Mouse (Mus musculus): ENCODE data around the gene Trim41.
A peak's percentile ranks its signal among the peaks of the same experiment; 100 is the strongest.
"Not testable (repeated sequence)": the region's sequence is repeated elsewhere in the genome, so short reads cannot be mapped to it uniquely, and the experiment has no call there.

Gene Trim41

GRCm38 (mm10) chr11:48816800-48817665 lies at the start of gene Trim41:
Trim41 (minus strand) TSS chr11:48817353.
- DNase-seq, result peak; percentile 99

DNA sequence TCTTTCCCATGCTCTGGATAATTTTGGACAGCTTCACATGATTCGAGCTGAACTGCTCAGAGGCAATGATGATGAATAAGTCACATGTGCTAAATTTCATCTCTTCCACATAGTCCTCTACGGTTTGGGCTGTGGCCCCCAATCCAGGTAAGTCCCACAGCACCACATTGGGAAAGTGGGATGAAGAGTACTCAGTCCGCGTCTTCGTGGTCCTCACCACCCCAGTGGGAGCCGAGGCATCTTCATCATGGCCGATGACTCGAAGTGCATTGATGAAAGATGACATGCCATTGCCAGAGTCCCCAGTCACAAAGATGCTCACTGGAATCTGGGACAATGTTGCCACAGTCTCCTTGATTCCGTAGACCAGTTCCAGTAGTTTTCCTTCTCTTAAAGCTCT lies 49.3 kb upstream of the Trim41 start:
- DNase-seq, result no peak

- DNase-seq, result no peak
Measured at GRCm38 (mm10) chr11:48863808-48864207, 46.7 kb upstream of the Trim41 start.

- no peak for DNase-seq
Measured at GRCm38 (mm10) chr11:48862784-48863319, 45.7 kb upstream of the Trim41 start.

DNA sequence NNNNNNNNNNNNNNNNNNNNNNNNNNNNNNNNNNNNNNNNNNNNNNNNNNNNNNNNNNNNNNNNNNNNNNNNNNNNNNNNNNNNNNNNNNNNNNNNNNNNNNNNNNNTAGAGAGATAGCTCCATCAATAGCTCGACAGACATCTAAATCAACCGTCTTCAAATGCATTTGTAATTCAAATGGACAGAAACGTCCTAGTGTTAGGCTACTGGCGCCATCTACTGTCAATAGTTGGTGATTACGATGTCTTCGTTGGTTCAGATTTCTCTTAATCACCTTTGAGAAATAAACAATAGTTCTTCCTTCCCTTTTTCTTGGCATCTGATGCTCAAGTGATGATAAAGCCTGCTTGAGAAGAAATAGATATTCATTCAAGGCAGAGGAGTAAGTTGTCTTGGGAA lies 41.9 kb upstream of the Trim41 start:
- peak; percentile 89 for DNase-seq

- DNase-seq, result peak; percentile 95
Measured at GRCm38 (mm10) chr11:48853474-48854180, 36.5 kb upstream of the Trim41 start.

DNA sequence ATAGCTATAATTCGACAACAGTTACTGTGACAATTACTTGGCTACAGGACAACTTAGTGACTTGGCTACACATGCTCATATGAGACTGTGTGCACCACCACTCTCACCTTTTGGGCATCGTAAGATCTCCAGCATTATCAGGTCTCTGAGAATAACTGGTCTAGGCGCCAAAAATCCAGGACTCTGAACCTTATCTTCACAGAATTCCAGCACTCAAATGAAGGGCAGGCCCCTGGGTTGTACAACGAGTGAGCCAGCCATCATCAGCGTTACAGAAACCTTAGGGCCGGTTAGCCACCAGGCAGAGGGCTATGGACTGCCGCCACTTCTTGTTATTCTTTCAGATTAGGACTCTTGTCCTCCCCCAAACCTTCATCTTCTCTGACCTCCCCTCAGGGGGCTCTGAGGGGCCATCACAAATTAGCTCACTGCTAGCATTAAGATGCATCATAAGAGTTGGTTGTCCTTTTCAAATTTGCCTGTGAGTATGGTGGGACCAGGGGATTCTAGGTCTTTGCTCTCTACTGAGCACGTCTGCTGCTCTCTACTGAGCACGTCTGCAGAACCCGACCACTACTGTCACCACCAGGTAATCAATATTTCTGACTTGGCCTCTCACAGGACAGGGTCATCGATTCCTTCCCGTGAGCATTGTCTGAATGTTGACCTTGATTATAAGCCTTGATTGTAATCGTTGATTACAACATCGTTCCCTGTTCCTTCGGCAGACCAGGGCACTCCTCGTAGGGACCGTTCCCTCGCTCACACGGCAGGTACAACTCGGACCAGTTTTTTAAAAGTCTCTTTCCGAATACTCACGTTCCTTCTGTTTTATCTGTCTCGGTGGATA lies 35.7 kb upstream of the Trim41 start:
- no peak for DNase-seq

- no peak for DNase-seq
Measured at GRCm38 (mm10) chr11:48852190-48852589, 35.0 kb upstream of the Trim41 start.

- peak; percentile 21 for DNase-seq
Measured at GRCm38 (mm10) chr11:48851270-48851995, 34.3 kb upstream of the Trim41 start.

- DNase-seq, result no peak
Measured at GRCm38 (mm10) chr11:48850240-48850639, 33.1 kb upstream of the Trim41 start.

DNA sequence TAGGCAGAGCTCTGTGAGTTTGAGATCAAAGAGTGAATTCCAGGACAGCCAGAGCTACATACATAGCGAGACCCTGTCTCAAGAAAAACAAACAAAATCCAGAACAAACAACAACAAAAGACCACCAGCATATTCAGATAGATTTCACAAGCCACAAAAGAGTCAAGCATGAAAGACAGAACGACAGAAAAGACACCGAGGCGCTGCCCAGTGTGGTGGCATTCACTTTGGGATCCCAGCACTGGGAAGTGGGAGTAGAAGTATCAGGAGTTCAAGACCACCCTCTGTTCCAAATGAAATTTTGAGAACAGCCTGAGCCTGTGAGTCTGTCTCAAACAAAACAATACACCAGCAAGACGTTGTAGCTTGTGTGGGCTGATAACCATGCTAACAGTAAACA lies 29.7 kb upstream of the Trim41 start:
- DNase-seq, result no peak

GRCm38 (mm10) chr11:48846362-48846761 lies 29.2 kb upstream of the Trim41 start:
- not testable (repeated sequence) for DNase-seq

DNA sequence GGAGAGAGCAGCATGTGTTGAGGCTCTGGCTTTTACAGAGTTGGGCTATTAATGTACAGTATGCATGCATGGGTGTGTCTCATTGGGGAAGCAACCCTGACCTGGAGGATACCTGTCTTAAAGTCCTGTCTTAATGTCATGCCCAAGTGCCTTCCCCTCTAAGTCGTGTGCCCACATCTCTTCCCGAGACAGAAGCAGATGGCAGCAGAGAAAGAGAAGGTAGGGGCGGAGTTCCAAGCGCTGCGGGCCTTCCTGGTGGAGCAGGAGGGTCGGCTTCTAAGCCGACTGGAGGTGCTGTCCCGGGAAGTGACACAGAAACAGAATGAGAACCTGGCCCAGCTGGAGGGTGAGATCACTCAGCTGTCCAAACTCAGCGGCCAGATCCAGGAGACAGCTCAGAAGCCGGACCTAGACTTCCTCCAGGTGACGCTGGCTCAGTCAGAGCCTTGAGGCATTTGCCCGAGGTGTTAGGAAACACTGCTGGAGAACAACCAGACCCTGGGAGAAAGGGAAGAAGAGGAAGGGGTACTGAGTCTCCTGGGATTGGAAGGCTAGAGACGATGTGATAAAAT lies 28.2 kb upstream of the Trim41 start:
- DNase-seq, result no peak

DNA sequence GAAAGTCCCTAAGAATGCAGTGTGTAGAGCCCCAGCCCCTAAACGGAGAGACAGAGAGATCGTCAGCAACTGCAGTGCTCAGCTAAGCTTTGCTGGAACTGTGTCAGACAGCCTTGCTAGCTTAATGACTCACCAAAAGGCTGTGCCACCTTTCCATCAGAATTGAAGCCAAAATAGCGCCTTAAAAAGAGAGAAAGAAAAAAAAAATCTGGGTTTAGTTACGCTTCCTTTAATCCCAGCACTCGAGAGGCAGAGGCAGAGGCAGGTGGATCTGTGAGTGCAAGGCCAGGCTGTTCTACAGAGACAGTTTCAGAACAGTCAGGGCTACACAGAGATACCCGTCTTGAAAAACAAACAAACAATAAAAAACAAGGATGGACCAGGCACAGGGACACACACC lies 27.2 kb upstream of the Trim41 start:
- DNase-seq, result no peak

GRCm38 (mm10) chr11:48843202-48843601 lies 26.0 kb upstream of the Trim41 start:
- no peak for DNase-seq

DNA sequence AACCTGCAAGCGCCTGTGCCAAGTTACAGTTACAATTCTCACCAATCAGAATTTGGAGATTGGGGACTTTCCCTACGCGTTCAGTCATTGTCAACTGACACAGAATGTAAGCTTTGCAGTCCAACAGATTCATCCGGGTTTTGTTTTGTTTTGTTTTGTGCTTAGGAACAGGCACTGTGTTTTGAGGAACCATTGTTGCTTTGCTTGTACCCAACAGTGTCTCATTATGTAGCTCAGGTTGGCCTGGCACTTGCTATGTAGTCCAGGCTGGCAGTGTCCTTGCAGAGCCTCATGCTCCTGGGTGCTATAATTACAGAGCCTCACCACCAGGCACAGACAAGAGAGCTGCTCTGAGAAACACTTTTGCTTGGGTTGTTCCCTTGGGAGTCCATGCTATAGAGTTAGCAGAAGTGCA lies 25.2 kb upstream of the Trim41 start:
- DNase-seq, result no peak

DNA sequence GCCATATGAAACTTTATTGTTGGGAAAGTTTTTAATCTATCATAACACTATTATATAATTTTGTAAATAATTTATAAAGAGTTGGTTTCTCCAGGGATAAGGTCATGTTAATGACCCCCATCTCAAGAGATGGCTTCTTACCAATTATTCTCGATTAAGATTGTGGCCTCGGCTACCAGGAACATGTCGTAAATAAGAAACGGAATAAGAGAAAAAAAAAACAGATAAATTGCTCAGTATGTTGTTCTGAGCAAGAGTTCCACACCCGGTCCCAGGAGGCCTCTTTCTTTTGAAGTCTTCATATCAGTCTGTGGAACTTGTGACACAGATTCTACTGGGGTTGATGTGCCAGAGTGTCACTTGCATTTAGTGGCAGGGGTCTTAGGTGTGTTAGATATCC lies 24.1 kb upstream of the Trim41 start:
- no peak for DNase-seq

GRCm38 (mm10) chr11:48840805-48841204 lies 23.7 kb upstream of the Trim41 start:
- DNase-seq, result no peak

DNA sequence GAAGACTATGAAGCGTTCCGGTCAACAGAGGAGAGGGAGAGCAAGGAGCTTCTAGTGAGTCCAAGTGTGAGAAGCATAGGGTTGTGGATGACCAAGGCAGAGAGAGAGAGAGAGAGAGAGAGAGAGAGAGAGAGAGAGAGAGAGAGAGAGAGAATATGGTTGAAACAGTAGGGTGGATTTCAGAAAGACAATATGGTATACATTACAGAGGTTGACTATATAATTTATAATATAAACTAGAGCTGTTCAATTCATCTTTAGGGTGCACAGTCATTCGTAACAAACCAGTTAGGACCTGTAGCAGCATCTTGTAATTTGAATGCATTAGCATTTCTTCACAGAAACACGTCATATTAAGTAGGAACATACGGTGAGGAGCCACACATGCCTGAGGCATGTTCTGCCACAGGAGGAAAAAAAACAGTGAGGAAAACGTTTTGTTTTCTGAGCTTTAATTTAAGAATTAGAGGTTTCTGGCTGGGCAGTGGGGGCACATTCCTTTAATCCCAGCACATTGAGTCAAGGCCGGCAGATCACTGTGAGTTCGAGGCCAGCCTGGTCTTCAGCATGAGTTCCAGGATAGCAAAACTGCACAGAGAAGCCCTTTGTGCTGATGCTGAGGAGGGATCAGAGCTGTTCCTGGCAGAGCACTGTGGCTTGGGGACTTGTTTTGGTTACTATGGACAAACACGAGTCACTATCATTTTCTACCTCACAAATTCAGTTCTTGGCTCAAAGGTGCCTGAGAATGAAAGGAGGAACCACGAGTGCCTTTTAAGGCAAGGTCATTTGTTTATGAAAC lies 21.9 kb upstream of the Trim41 start:
- DNase-seq, result no peak

DNA sequence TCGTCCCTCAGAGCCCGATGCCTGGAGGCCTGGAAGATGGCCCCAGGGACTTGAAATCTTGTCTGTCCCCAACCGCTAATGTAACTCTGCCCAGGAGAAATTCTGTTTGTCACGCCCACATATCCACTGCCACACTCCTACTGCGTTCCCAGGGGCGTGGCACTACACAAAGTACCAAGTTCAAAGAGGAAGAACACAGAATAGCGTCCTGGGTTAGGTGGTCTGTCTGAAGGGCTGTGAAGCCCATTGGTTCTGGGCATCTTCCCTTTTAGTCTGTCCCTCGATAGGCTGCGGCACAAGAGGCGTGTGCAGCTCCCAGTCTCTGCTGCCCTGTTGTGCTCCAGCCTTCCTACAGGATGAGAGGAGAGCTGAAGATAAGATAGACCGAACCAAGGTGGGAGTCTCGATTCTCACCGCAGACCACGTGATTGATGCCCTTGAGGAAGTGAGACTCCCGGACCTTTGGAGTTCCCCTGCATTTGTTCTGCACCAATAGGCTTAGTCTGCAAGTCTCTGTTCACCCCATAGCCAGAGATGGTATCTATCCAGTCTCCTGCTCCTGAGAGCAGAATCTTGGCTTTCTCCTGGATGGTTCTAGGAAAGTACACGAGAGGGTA lies 21.1 kb upstream of the Trim41 start:
- peak; percentile 70 for DNase-seq

All from lung, postnatal 36 days (tissue).